Mouse (Mus musculus): ENCODE measurements around the gene Kcnj10. TPM values are rescaled to one million over a fixed set of nuclear protein-coding genes. Genes with fewer than 3 reads are reported as not detected.

Gene Kcnj10
- total RNA-seq, 2 experiments from 2014 or later: 2.2 to 2.3 TPM

- DNase-seq (ENCODE audit: low spot score in 2 of 2): peak; percentile 95 to 98
Observed at GRCm38 (mm10) chr1:172376198-172376667, 35.2 kb downstream of the Kcnj10 start, which contains the start of gene Pigm. Pigm (plus strand) TSS chr1:172376546.

GRCm38 (mm10) chr1:172376758-172377458, 35.9 kb downstream of the Kcnj10 start:
- DNase-seq (ENCODE audit: low spot score in 2 of 2): peak in 1 of 2 experiments; percentile 24

GRCm38 (mm10) chr1:172380066-172380465, 39.1 kb downstream of the Kcnj10 start:
- no peak for DNase-seq (ENCODE audit: low spot score in 2 of 2)

- DNase-seq (ENCODE audit: low spot score in 2 of 2): no peak
Observed at GRCm38 (mm10) chr1:172382090-172382489, 41.1 kb downstream of the Kcnj10 start.

- DNase-seq (ENCODE audit: low spot score in 2 of 2): no peak
Observed at GRCm38 (mm10) chr1:172387246-172387645, 46.2 kb downstream of the Kcnj10 start.

GRCm38 (mm10) chr1:172390769-172391168, 49.8 kb downstream of the Kcnj10 start:
- no peak for DNase-seq (ENCODE audit: low spot score in 2 of 2)

- no peak for DNase-seq (ENCODE audit: low spot score in 2 of 2)
Observed at GRCm38 (mm10) chr1:172391807-172392581, 51.0 kb downstream of the Kcnj10 start.

DNA sequence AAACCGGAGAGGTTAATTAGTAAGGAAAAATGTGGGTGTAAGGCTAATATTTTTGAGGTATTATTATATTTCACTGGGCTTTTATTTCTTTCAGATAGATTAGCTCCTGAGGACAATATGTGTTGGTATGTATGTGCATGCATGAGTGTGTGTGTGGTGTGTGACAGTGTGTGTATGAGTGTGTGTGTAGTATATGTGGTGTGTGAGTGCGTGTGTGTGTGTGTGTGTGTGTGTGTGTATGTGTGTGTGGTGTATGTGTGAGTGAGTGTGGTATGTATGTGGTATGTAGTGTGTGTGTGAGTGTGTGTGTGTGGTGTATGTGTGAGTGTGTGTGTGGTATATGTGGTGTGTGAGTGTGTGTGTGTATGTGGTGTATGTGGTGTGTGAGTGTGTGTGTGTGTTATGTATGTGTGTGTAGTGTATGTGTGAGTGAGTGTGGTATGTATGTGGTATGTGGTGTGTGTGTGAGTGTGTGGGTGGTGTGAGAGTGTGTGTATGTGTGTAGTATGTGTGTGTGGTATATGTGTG, 51.7 kb downstream of the Kcnj10 start:
- DNase-seq (ENCODE audit: low spot score in 2 of 2): no peak

DNA sequence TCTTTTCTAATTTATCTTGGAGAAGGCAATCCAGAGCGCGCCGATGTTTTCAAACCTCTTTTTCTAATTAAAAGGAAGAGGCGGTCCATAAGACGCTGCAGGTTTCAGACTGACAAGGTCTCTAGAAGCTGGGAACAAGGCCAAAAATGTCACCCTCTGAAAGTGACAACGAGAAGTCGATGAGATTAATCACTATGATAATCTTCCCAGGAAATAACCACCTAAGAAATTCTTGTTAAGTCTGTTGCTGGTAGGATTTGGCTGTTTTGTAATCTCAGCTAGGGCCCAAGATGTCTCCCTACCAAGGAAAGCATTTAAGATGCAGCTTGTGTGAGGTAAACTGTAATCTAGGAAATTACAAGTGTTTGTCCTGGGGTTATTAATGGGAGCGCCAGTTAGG, 52.7 kb downstream of the Kcnj10 start:
- no peak for DNase-seq (ENCODE audit: low spot score in 2 of 2)

GRCm38 (mm10) chr1:172396996-172397752, 56.2 kb downstream of the Kcnj10 start:
- DNase-seq (ENCODE audit: low spot score in 2 of 2): no peak

DNA sequence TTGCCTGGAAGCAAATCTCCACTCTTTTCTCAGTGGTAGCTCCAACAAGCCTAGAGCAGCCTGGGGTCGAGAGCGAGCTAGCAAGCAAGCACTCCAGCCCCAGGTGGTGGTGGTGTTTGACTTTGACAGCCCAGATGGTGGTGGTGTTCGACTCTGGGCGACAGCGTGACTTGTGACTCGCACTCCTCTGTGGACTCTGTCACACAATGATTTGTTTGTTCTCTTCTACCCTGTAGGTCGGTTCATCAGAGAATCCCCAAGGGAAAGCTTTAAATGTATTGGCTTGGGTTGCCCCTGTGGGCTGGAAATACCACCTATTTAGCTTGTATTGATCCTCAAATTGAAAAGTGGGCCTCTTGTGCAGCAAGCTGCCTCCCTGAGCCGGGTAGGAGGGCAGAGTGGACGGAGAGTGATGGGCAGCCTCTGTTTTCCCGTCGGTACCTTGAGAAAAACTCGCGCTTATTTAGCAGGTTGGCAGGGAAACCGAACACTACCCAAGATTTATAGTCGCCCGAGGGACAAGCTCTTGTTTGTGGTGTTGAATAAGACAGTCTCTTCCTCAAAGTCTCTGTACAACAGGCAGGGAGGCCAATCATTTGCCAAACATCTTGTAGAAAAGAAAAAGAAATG, 65.2 kb downstream of the Kcnj10 start:
- DNase-seq (ENCODE audit: low spot score in 2 of 2): no peak

- no peak for DNase-seq (ENCODE audit: low spot score in 2 of 2)
Observed at GRCm38 (mm10) chr1:172408996-172409395, 68.0 kb downstream of the Kcnj10 start.

- no peak for DNase-seq (ENCODE audit: low spot score in 2 of 2)
Observed at GRCm38 (mm10) chr1:172409431-172409830, 68.4 kb downstream of the Kcnj10 start.

DNA sequence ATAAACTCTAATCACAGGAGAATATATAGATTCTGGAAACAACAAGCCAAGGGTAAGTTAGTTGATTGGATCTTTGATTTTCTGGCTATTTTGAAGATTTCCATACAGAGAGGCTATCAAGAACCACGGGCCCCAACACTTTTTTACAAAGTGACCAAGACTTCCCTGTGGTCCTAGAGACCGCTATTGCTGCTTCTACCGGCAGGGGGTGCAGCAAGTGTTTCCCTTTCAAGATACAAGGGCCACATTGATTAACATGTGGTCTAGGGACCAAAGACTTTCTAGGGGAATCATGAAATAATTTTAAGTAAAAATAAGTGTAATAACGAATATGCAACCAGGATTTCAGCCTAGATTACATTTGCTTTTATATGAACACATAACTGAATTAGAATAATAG, 69.8 kb downstream of the Kcnj10 start:
- DNase-seq (ENCODE audit: low spot score in 2 of 2): peak; percentile 38 to 68

GRCm38 (mm10) chr1:172412204-172412603, 71.2 kb downstream of the Kcnj10 start:
- DNase-seq (ENCODE audit: low spot score in 2 of 2): peak; percentile 69 to 82

DNA sequence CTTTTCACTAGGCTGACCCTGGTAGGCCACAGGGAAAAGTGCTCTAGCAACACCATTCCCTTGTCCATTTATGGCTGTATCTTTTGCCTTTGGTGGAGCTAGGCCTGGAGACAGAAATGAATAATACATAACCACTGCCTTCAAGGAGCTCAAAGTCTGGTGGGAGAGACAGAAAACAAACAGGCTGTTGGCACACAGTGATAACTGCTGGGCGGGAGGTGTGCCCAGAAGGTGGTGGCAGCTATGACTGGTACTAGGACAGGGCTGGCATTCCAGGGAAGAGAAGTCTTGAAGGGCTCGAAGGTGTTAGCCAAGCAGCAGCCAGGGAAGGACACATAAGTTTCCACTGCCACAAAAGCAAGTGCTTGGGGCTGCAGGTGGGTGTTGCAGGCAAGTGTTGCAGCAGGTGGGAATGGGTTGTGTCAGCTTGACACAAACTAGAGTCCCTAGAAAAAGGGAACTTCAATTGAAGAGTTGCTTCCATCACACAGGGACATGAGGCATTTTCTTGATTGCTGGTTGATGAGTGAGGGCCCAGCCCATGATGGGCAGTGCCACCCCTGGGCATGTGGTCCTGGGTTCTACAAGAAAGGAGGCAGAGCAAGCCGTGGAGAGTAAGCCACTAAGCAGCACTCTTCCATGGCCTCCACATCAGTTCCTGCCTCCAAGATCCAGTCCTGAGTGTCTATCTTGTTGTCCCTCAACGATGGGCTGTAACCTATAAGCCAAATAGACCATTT, 72.7 kb downstream of the Kcnj10 start:
- no peak for DNase-seq (ENCODE audit: low spot score in 2 of 2)

- DNase-seq (ENCODE audit: low spot score in 2 of 2): no peak
Observed at GRCm38 (mm10) chr1:172414231-172414585, 73.2 kb downstream of the Kcnj10 start.

DNA sequence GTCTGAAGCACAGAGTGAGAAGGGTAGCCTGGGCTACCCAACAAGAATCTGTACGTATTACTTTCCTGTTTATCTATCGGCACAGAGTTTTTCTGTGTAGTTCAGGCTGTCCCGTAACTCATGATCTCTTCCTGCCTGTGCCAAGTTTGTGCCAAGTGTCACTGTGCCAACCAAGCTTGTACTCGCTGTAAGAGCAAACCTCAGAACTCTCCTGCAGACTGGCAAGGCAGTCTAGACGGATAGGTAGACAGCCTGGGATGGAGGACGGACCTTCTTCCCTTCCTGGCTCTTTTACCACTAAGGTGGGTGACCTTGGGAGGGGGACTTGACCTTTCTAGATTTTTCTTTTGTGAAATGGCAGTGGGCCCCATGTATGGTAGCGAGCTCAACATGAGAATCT, 74.1 kb downstream of the Kcnj10 start:
- no peak for DNase-seq (ENCODE audit: low spot score in 2 of 2)

- no peak for DNase-seq (ENCODE audit: low spot score in 2 of 2)
Observed at GRCm38 (mm10) chr1:172418173-172418572, 77.2 kb downstream of the Kcnj10 start.

DNA sequence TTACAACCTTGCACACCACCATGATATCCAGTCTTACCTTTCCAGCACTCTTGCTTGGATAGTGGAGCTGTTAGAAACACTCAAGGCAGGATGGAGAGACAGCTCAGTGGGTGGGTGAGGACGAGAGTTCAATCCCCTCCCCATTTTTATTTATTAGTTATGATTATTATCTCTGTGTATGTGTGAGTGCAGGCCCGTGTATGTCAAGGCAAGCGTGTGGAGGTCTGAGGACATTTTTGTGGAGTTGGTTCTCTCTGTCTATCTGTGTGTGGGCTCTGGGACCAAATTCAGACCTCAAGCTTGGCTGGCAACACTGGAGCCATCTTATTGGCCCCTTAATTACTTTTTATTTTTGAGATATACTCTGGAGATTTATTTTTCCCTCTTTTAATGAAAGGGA, 77.6 kb downstream of the Kcnj10 start:
- DNase-seq (ENCODE audit: low spot score in 2 of 2): no peak

Measured in gastrocnemius, postnatal 4 days (tissue).